Mouse (Mus musculus): ENCODE data around the gene Ccdc136. TPM values are rescaled to one million over a fixed set of nuclear protein-coding genes. Genes with fewer than 3 reads are reported as not detected.

Gene Ccdc136
- polyA plus RNA-seq, 1 experiment from 2014 or later, result 21.0 TPM

GRCm38 (mm10) chr6:29431473-29431872 lies 35.4 kb downstream of the Ccdc136 start:
- no peak for ATAC-seq (ENCODE audit: insufficient number of reproducible peaks, low FRiP score, low TSS enrichment, low read depth)
- 19% methylated on average over 5 of the region's 5 CpGs for WGBS
- H3K27me3 ChIP-seq, result peaks cover 12% of the 10 kb centered on the region; the same call in 1 of the 2 replicates
- H3K4me3 ChIP-seq, result no peak overlapping the region
- H3K27ac ChIP-seq, result no peak overlapping the region
- no peak overlapping the region for H3K4me2 ChIP-seq
- no peak overlapping the region for H3K9ac ChIP-seq
- H3K9me3 ChIP-seq, result no peaks in the 10 kb centered on the region
- H3K36me3 ChIP-seq, result no peaks in the 10 kb centered on the region
- H3K4me1 ChIP-seq, result peaks cover 56% of the 10 kb centered on the region

- no peaks in the 10 kb centered on the region for H3K9me3 ChIP-seq
- H3K27me3 ChIP-seq, result peaks cover 12% of the 10 kb centered on the region; the same call in 1 of the 2 replicates
- no peak overlapping the region for H3K4me3 ChIP-seq
- H3K4me2 ChIP-seq, result no peak overlapping the region
- H3K4me1 ChIP-seq, result peaks cover 63% of the 10 kb centered on the region
- H3K36me3 ChIP-seq, result no peaks in the 10 kb centered on the region
- H3K9ac ChIP-seq, result no peak overlapping the region
- H3K27ac ChIP-seq, result no peak overlapping the region
- WGBS, result 37% methylated on average over 3 of the region's 3 CpGs
- ATAC-seq (ENCODE audit: insufficient number of reproducible peaks, low FRiP score, low TSS enrichment, low read depth), result no peak
Measured at GRCm38 (mm10) chr6:29432156-29432555, 36.0 kb downstream of the Ccdc136 start.

GRCm38 (mm10) chr6:29432676-29433037 lies 36.5 kb downstream of the Ccdc136 start:
- H3K27ac ChIP-seq, result 0 out of 2 replicates have a peak overlapping the region, but pooled peaks have one; percentile 87
- no peaks in the 10 kb centered on the region for H3K9me3 ChIP-seq
- peaks cover 12% of the 10 kb centered on the region; the same call in 1 of the 2 replicates for H3K27me3 ChIP-seq
- H3K4me2 ChIP-seq, result peak overlapping the region; percentile 82
- peaks cover 64% of the 10 kb centered on the region for H3K4me1 ChIP-seq
- peak overlapping the region; percentile 61 for H3K4me3 ChIP-seq
- peak overlapping the region; percentile 62; the same call in 1 of the 2 replicates for H3K9ac ChIP-seq
- no peaks in the 10 kb centered on the region for H3K36me3 ChIP-seq
- ATAC-seq (ENCODE audit: insufficient number of reproducible peaks, low FRiP score, low TSS enrichment, low read depth), result no peak

- ATAC-seq (ENCODE audit: insufficient number of reproducible peaks, low FRiP score, low TSS enrichment, low read depth), result 0 out of 2 replicates have a peak, but pooled peaks have one; percentile 7
Measured at GRCm38 (mm10) chr6:29433038-29433803, 37.1 kb downstream of the Ccdc136 start, which contains the start of gene Flnc. Gene Flnc, plus strand, starts transcription at chr6:29433256.

GRCm38 (mm10) chr6:29433804-29434795 lies 38.0 kb downstream of the Ccdc136 start:
- Histone ChIP-seq H3K27me3 (peaks cover 12% of the 10 kb centered on the region; the same call in 1 of the 2 replicates), H3K4me3 (peak overlapping the region; percentile 61), H3K9me3 (no peaks in the 10 kb centered on the region), H3K4me1 (peaks cover 66% of the 10 kb centered on the region), H3K27ac (peak overlapping the region; percentile 87), H3K4me2 (peak overlapping the region; percentile 82), H3K9ac (peak overlapping the region; percentile 62), H3K36me3 (peaks cover 13% of the 10 kb centered on the region)
- 8% methylated on average over 27 of the region's 27 CpGs for WGBS
- ATAC-seq (ENCODE audit: insufficient number of reproducible peaks, low FRiP score, low TSS enrichment, low read depth), result no peak

More at GRCm38 (mm10) chr6:29433038-29433803, 37.1 kb downstream of the Ccdc136 start, which contains the start of gene Flnc:
- Histone ChIP-seq H3K9ac (peak within 1 kb of the TSS; percentile 62), H3K4me3 (peak within 1 kb of the TSS; percentile 61), H3K4me2 (peak within 1 kb of the TSS; percentile 82), H3K9me3 (no peaks in the 10 kb centered on the region), H3K4me1 (peaks cover 64% of the 10 kb centered on the region), H3K27me3 (peaks cover 12% of the 10 kb centered on the region; the same call in 1 of the 2 replicates), H3K36me3 (peaks cover 5% of the 10 kb centered on the region; the same call in 1 of the 2 replicates), H3K27ac (peak within 1 kb of the TSS; percentile 87)
- under 1% methylated on average over 71 of the region's 77 CpGs for WGBS

- H3K4me1 ChIP-seq, result peaks cover 70% of the 10 kb centered on the region
- peak overlapping the region; percentile 61 for H3K4me3 ChIP-seq
- peaks cover 23% of the 10 kb centered on the region for H3K36me3 ChIP-seq
- peaks cover 12% of the 10 kb centered on the region; the same call in 1 of the 2 replicates for H3K27me3 ChIP-seq
- peak overlapping the region; percentile 82 for H3K4me2 ChIP-seq
- peak; percentile 70 for ATAC-seq (ENCODE audit: insufficient number of reproducible peaks, low FRiP score, low TSS enrichment, low read depth)
- H3K9ac ChIP-seq, result peak overlapping the region; percentile 18; the same call in 1 of the 2 replicates
- H3K9me3 ChIP-seq, result no peaks in the 10 kb centered on the region
- peak overlapping the region; percentile 87 for H3K27ac ChIP-seq
- 6% methylated on average over 13 of the region's 13 CpGs for WGBS
Measured at GRCm38 (mm10) chr6:29434911-29435691, 39.0 kb downstream of the Ccdc136 start.

- H3K4me1 ChIP-seq, result peaks cover 65% of the 10 kb centered on the region
- ATAC-seq (ENCODE audit: insufficient number of reproducible peaks, low FRiP score, low TSS enrichment, low read depth), result peak; percentile 55
- peak overlapping the region; percentile 61 for H3K4me3 ChIP-seq
- peaks cover 32% of the 10 kb centered on the region for H3K36me3 ChIP-seq
- H3K9ac ChIP-seq, result no peak overlapping the region
- peak overlapping the region; percentile 87 for H3K27ac ChIP-seq
- H3K9me3 ChIP-seq, result no peaks in the 10 kb centered on the region
- H3K4me2 ChIP-seq, result peak overlapping the region; percentile 82
- H3K27me3 ChIP-seq, result peaks cover 12% of the 10 kb centered on the region; the same call in 1 of the 2 replicates
- WGBS, result 14% methylated on average over 6 of the region's 6 CpGs
Measured at GRCm38 (mm10) chr6:29435940-29436451, 39.9 kb downstream of the Ccdc136 start.

GRCm38 (mm10) chr6:29436461-29436934 lies 40.4 kb downstream of the Ccdc136 start:
- peak overlapping the region; percentile 82 for H3K4me2 ChIP-seq
- peaks cover 61% of the 10 kb centered on the region for H3K4me1 ChIP-seq
- H3K9me3 ChIP-seq, result no peaks in the 10 kb centered on the region
- 0 out of 2 replicates have a peak overlapping the region, but pooled peaks have one; percentile 21 for H3K9ac ChIP-seq
- H3K27me3 ChIP-seq, result peaks cover 12% of the 10 kb centered on the region; the same call in 1 of the 2 replicates
- ATAC-seq (ENCODE audit: insufficient number of reproducible peaks, low FRiP score, low TSS enrichment, low read depth), result no peak
- H3K4me3 ChIP-seq, result peak overlapping the region; percentile 61
- peaks cover 37% of the 10 kb centered on the region for H3K36me3 ChIP-seq
- peak overlapping the region; percentile 87 for H3K27ac ChIP-seq
- 11% methylated on average over 11 of the region's 11 CpGs for WGBS

GRCm38 (mm10) chr6:29439251-29439650 lies 43.1 kb downstream of the Ccdc136 start:
- 62% methylated on average over 4 of the region's 4 CpGs for WGBS
- Histone ChIP-seq H3K27ac (no peak overlapping the region), H3K4me2 (no peak overlapping the region), H3K9me3 (no peaks in the 10 kb centered on the region), H3K4me3 (no peak overlapping the region), H3K36me3 (peaks cover 64% of the 10 kb centered on the region), H3K9ac (no peak overlapping the region), H3K4me1 (peaks cover 36% of the 10 kb centered on the region), H3K27me3 (peaks cover 6% of the 10 kb centered on the region; the same call in 1 of the 2 replicates)
- no peak for ATAC-seq (ENCODE audit: insufficient number of reproducible peaks, low FRiP score, low TSS enrichment, low read depth)

GRCm38 (mm10) chr6:29439789-29440188 lies 43.7 kb downstream of the Ccdc136 start:
- Histone ChIP-seq H3K4me2 (no peak overlapping the region), H3K9ac (no peak overlapping the region), H3K4me3 (no peak overlapping the region), H3K27ac (no peak overlapping the region), H3K27me3 (0 out of 2 replicates have a peak, but pooled peaks cover 3% of the 10 kb centered on the region), H3K4me1 (peaks cover 31% of the 10 kb centered on the region), H3K9me3 (no peaks in the 10 kb centered on the region), H3K36me3 (peaks cover 69% of the 10 kb centered on the region)
- 88% methylated on average over 6 of the region's 6 CpGs for WGBS
- ATAC-seq (ENCODE audit: insufficient number of reproducible peaks, low FRiP score, low TSS enrichment, low read depth), result no peak

Data from limb, embryonic 15.5 days (tissue).